Mouse (Mus musculus) ES-E14 (cell line): ENCODE data around the gene Akr1c18. TPM values are rescaled to one million over a fixed set of nuclear protein-coding genes. Genes with fewer than 3 reads are reported as not detected.

Experiments
- DNase-seq: peaks from one replicate; pipeline ENCODE4 v3.0.0-alpha.2; 2013; ENCODE audit warnings: low read depth, low spot score
- H3K27ac ChIP-seq: 2 replicates; pipeline ENCODE4 v1.5.1; 2012; ENCODE audit warnings: low read depth, mild to moderate bottlenecking, low read length, moderate library complexity, mixed read lengths; ENCODE audit not compliant: poor library complexity, insufficient read depth, severe bottlenecking
- H3K36me3 ChIP-seq: 2 replicates; pipeline ENCODE4 v1.6.1; 2012; ENCODE audit warnings: mild to moderate bottlenecking, low read length, moderate library complexity, mixed read lengths; ENCODE audit not compliant: control insufficient read depth, poor library complexity, insufficient read depth, severe bottlenecking
- H3K4me1 ChIP-seq, 2 experiments: fragments of 150-350 bp in 1 of 2; sonication (generic) in 1 of 2; 2 replicates each; pipeline ENCODE4 v1.6.1; 2012; ENCODE audit warnings: low read length in 2 of 2, mild to moderate bottlenecking in 1 of 2, mixed read lengths in 1 of 2; ENCODE audit not compliant: control insufficient read depth in 2 of 2, insufficient read depth in 2 of 2, poor library complexity in 1 of 2
- H3K4me3 ChIP-seq, 2 experiments: fragments of 150-350 bp in 1 of 2; sonication (generic) in 1 of 2; 2 replicates each; pipeline ENCODE4 v1.5.1; 2012; ENCODE audit warnings: low read length in 2 of 2, low read depth in 1 of 2, mild to moderate bottlenecking in 1 of 2, mixed read lengths in 1 of 2; ENCODE audit not compliant: insufficient read depth in 1 of 2, poor library complexity in 1 of 2, severe bottlenecking in 1 of 2
- H3K9ac ChIP-seq: 2 replicates; pipeline ENCODE4 v1.6.1; 2012; ENCODE audit warnings: low read depth, mild to moderate bottlenecking, low read length, mixed read lengths; ENCODE audit not compliant: poor library complexity, insufficient read depth, severe bottlenecking
- H3K9me3 ChIP-seq: fragments of 150-350 bp; sonication (generic); 2 replicates; pipeline ENCODE4 v1.6.1; 2012; ENCODE audit warnings: low read depth, mild to moderate bottlenecking, low read length; ENCODE audit not compliant: control insufficient read depth, insufficient read depth
- CHD2 ChIP-seq: IDR thresholded peaks from 2 replicates; pipeline ENCODE4 v1.6.1; 2014; ENCODE audit warnings: mild to moderate bottlenecking, low read depth, low read length, inconsistent platforms
- HCFC1 ChIP-seq: IDR thresholded peaks from 2 replicates; pipeline ENCODE4 v1.6.1; 2012; ENCODE audit warnings: low read length, inconsistent platforms, borderline replicate concordance; ENCODE audit not compliant: insufficient read depth
- MAFK ChIP-seq: IDR thresholded peaks from 2 replicates; pipeline ENCODE4 v1.6.1; 2014; ENCODE audit warnings: mild to moderate bottlenecking, low read depth, low read length, inconsistent platforms; ENCODE audit not compliant: insufficient read depth
- ZC3H11A ChIP-seq: IDR thresholded peaks from 2 replicates; pipeline ENCODE4 v1.6.1; 2012; ENCODE audit warnings: low read depth, mild to moderate bottlenecking, inconsistent platforms, low read length, borderline replicate concordance
- ZNF384 ChIP-seq: IDR thresholded peaks from 2 replicates; pipeline ENCODE4 v1.6.1; 2012; ENCODE audit warnings: low read depth, low read length, inconsistent platforms
- in situ Hi-C, 2 experiments: fragments of 600-800 bp; cut with MboI; formaldehyde crosslinking; loops; one replicate each; pipeline ENCODE4 v1.15.1; 2025; ENCODE audit warnings: low sequenced_read_pairs in 2 of 2, inconsistent platforms in 1 of 2; ENCODE audit not compliant: unreplicated experiment in 2 of 2
- total RNA-seq: library from RNA; depleted of rRNA; stranded (reverse); fragments of 300-350 nt; gene quantifications from 2 replicates; pipeline ENCODE4 v1.2.3, GENCODE M21; 2012

The Akr1c18 gene
- total RNA-seq, 1 experiment: 1.1 TPM

DNA sequence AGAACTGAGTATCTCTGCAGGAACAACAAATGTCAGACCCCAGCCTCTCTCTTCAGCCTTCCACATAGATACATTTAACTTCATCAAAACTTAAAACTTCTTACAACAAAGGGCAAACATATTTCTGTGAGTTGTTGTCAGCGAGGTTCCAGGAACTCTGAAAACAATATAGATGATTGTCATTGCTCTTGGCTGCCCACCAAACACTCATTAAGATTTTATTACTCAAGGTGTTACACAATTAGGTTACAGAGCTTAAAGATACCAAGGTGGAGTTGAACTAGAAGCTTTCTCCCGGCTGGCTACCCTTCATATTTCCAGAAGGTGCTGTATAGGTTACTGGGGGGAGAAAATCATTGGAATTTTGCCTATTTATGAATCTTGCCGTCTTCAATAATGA, 3.1 kb upstream of the Akr1c18 start:
- peaks cover 2% of the 10 kb centered on the region; the same call in 1 of the 2 replicates for H3K36me3 ChIP-seq
- H3K9ac ChIP-seq: no peak overlapping the region
- H3K9me3 ChIP-seq: no peaks in the 10 kb centered on the region
- H3K4me1 ChIP-seq: no peaks in the 10 kb centered on the region
- in situ Hi-C loops: no loop called here
- no peak for DNase-seq
- no peak overlapping the region for H3K4me3 ChIP-seq
- H3K27ac ChIP-seq: no peak overlapping the region
- TF ChIP-seq CHD2 (no peak), MAFK (no peak), ZNF384 (no peak), HCFC1 (no peak), ZC3H11A (no peak)

DNA sequence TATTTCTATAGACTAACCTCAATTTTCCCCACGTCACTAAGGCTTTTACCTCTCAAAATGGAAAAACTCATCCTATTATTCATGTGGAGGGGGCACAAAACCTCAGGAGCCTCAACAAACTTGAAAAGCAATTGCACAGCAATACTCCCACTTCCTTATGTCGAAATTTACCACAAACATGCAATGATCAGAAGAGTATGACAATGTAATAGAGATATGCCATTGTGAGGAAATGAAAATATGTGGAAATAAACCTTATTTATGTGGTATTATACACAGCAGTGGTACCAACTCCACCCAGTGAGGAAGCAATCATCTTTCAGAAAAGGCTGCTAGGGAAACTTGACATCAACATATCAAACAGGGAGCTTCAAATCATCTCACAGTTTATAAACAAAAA, 2.5 kb upstream of the Akr1c18 start:
- in situ Hi-C loops: no loop called here
- no peak for TF ChIP-seq ZC3H11A
- TF ChIP-seq ZNF384: no peak
- TF ChIP-seq HCFC1: no peak
- TF ChIP-seq MAFK: no peak
- no peak for TF ChIP-seq CHD2
- Histone ChIP-seq H3K4me1 (no peaks in the 10 kb centered on the region), H3K36me3 (peaks cover 2% of the 10 kb centered on the region; the same call in 1 of the 2 replicates), H3K4me3 (no peak overlapping the region), H3K9me3 (no peaks in the 10 kb centered on the region), H3K27ac (no peak overlapping the region), H3K9ac (no peak overlapping the region)
- no peak for DNase-seq

GRCm38 (mm10) chr13:4144261-4144660, 6.2 kb downstream of the Akr1c18 start:
- Histone ChIP-seq H3K27ac (no peak overlapping the region), H3K4me3 (no peak overlapping the region), H3K9ac (no peak overlapping the region), H3K4me1 (no peaks in the 10 kb centered on the region), H3K36me3 (no peaks in the 10 kb centered on the region), H3K9me3 (no peaks in the 10 kb centered on the region)
- in situ Hi-C loops: no loop called here
- TF ChIP-seq HCFC1: no peak
- TF ChIP-seq CHD2: no peak
- no peak for TF ChIP-seq ZC3H11A
- TF ChIP-seq MAFK: no peak
- no peak for TF ChIP-seq ZNF384
- DNase-seq: no peak

DNA sequence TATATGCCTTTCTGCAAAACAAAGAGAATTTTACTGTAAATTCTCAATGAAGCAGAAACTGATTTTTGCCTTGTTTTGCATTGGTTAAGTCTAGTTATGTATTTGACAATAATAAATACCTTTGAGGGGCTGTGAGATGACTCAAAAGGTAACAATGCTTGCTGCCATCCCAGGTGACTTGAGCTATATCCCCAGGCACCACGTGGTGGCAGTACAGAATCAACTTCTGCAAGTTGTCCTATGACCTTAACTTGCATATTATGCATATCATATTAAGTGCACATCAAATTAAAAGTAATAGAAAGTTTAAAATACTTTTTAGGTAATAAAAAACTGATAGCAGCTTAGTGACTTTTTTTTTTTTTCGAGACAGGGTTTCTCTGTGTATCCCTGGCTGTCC, 17.4 kb downstream of the Akr1c18 start:
- Histone ChIP-seq H3K4me3 (no peak overlapping the region), H3K27ac (no peak overlapping the region), H3K4me1 (no peaks in the 10 kb centered on the region), H3K9ac (no peak overlapping the region), H3K36me3 (no peaks in the 10 kb centered on the region), H3K9me3 (no peaks in the 10 kb centered on the region)
- no peak for DNase-seq
- in situ Hi-C loops: loop anchor here in 1 of 2 experiments (10.0 kb wide), 1 partner anchor 152 kb away; no protein-coding TSS in a partner anchor
- TF ChIP-seq ZC3H11A: peak; percentile 75
- no peak for TF ChIP-seq MAFK

DNA sequence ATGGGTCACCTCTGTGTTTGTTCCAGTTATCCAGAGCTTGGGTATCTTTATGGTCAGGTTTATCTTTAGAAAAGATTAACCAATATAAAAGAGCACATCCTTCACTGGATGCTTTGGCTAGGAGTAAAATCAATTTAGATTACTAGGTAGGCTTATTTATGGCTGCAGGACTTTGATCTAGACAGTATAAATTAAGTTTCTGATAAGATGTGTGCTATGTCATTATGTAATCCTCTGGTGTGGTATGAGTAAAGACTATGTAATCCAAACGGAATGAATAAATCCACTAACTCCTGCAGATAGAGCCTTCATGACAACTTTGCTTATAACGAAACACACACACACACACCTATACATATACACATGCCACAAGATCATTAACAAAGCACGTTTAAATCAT, 18.7 kb downstream of the Akr1c18 start:
- no peak overlapping the region for H3K4me3 ChIP-seq
- no peak for DNase-seq
- TF ChIP-seq ZNF384: no peak
- TF ChIP-seq MAFK: no peak
- TF ChIP-seq ZC3H11A: no peak
- no peak for TF ChIP-seq HCFC1
- in situ Hi-C loops: loop anchor here in 1 of 2 experiments (10.0 kb wide), 1 partner anchor 153 kb away; no protein-coding TSS in a partner anchor
- no peaks in the 10 kb centered on the region for H3K4me1 ChIP-seq
- H3K9me3 ChIP-seq: no peaks in the 10 kb centered on the region
- H3K36me3 ChIP-seq: no peaks in the 10 kb centered on the region
- H3K27ac ChIP-seq: no peak overlapping the region
- H3K9ac ChIP-seq: no peak overlapping the region
